Mouse (Mus musculus): ENCODE measurements around the gene Tubgcp2. TPM values are rescaled to one million over a fixed set of nuclear protein-coding genes. Genes with fewer than 3 reads are reported as not detected.

Tubgcp2 gene
- total and polyA plus RNA-seq, 3 experiments = 42.5 to 50.4 (median 46.7) TPM

- no peak for DNase-seq (ENCODE audit: extremely low read depth)
- H3K36me3 ChIP-seq (replicated peaks in 1 of 2; ENCODE audit: control insufficient read depth in 1 of 2, insufficient read depth in 1 of 2, low read length in 1 of 2) = peaks cover 17 to 33% of the 10 kb centered on the region in 2 experiments
- in situ Hi-C loops (cut with MboI; ENCODE audit: low pct_ligation_motif_present, low pct_unique_long_range_greater_than_20kb, low sequenced_read_pairs) (no loop called here), dilution Hi-C loops (cut with MboI; ENCODE audit: extremely low pct_ligation_motif_present, extremely low pct_unique_long_range_greater_than_20kb, low sequenced_read_pairs) (no loop called here)
- H3K4me1 ChIP-seq (ENCODE audit: control insufficient read depth in 1 of 2, insufficient read depth in 2 of 2) = peaks cover 0 to 3% of the 10 kb centered on the region in 2 experiments; a peak in 2 of 4 replicates
- no peak overlapping the region for H3K4me2 ChIP-seq (ENCODE audit: insufficient read depth, low read depth, poor library complexity, severe bottlenecking)
- H3K79me2 ChIP-seq (replicated peaks; ENCODE audit: control insufficient read depth, extremely low read depth, insufficient read depth, poor library complexity, severe bottlenecking) = no peaks in the 10 kb centered on the region; the same call in 1 of the 2 replicates
- no peak overlapping the region for H3K27ac ChIP-seq (ENCODE audit: insufficient read depth, low read depth)
- no peak for TF ChIP-seq KAT2A (IDR thresholded peaks at IDR 0.05; ENCODE audit: insufficient replicate concordance, low read length)
- no peak for TF ChIP-seq UBTF (IDR thresholded peaks at IDR 0.05; ENCODE audit: low read depth, low read length)
- no peak for TF ChIP-seq GABPA (IDR thresholded peaks at IDR 0.05; ENCODE audit: insufficient replicate concordance, low read depth, low read length)
- TF ChIP-seq NRF1 (IDR thresholded peaks at IDR 0.05; ENCODE audit: low read depth, low read length) = no peak
- TF ChIP-seq PAX5 (IDR thresholded peaks at IDR 0.05; ENCODE audit: low read length) = no peak
- TF ChIP-seq JUND (conservative IDR thresholded peaks at IDR 0.05; ENCODE audit: low read depth, low read length) = no peak
- no peak for TF ChIP-seq CTCF (conservative IDR thresholded peaks at IDR 0.05 in 1 of 2, IDR thresholded peaks at IDR 0.05 in 1 of 2; ENCODE audit: low read depth in 2 of 2, low read length in 2 of 2)
- TF ChIP-seq SIN3A (IDR thresholded peaks at IDR 0.05; ENCODE audit: low read length) = no peak
- TF ChIP-seq E2F4 (IDR thresholded peaks at IDR 0.05; ENCODE audit: insufficient replicate concordance, low read depth, low read length) = no peak
- TF ChIP-seq NELFE (IDR thresholded peaks at IDR 0.05; ENCODE audit: low read depth, low read length) = no peak
- no peak for TF ChIP-seq MAFK (IDR thresholded peaks at IDR 0.05; ENCODE audit: insufficient replicate concordance, low read length)
- TF ChIP-seq RCOR1 (conservative IDR thresholded peaks at IDR 0.05; ENCODE audit: low read depth, low read length) = no peak
- TF ChIP-seq TCF12 (IDR thresholded peaks at IDR 0.05; ENCODE audit: low read depth, low read length) = no peak
- no peak for TF ChIP-seq POLR2A (IDR thresholded peaks at IDR 0.05; ENCODE audit: low read depth, low read length)
- TF ChIP-seq CHD2 (IDR thresholded peaks at IDR 0.05; ENCODE audit: low read length) = no peak
- no peak overlapping the region for H3K4me3 ChIP-seq (replicated peaks in 1 of 3; ENCODE audit: low read depth in 2 of 3, low read length in 2 of 3, poor library complexity in 1 of 3)
- H3K9ac ChIP-seq (ENCODE audit: insufficient read depth, low read depth) = no peak overlapping the region
- H3K27me3 ChIP-seq (replicated peaks) = no peaks in the 10 kb centered on the region
- peaks cover 2% of the 10 kb centered on the region for H3K9me3 ChIP-seq (replicated peaks; ENCODE audit: low read length)
These were observed 6.3 kb upstream of the Tubgcp2 start for GRCm38 (mm10) chr7:140042728-140043127.

DNA sequence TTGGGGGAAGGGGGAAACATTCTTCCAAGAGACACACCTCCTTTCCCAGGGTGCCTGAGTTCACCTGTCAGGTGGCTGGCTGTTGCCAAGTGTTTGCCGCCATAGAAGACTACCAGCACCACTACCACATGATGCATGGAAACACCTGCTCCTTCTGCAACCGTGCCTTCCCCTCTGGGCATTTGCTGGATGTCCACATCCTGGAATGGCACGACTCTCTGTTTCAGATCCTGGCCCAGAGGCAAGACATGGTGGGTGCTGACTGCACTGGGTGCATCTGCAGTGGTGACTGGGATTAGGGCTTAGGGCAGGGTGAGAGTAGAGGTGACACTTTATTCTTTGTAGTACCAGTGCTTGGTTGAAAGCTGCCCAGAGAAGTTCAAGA lies 694 bp upstream of the Tubgcp2 start:
- no peaks in the 10 kb centered on the region for H3K27me3 ChIP-seq (replicated peaks)
- DNase-seq (ENCODE audit: extremely low read depth) = no peak
- no peaks in the 10 kb centered on the region for H3K9me3 ChIP-seq (replicated peaks; ENCODE audit: low read length)
- dilution Hi-C loops (cut with MboI; ENCODE audit: extremely low pct_ligation_motif_present, extremely low pct_unique_long_range_greater_than_20kb, low sequenced_read_pairs) (no loop called here), in situ Hi-C loops (cut with MboI; ENCODE audit: low pct_ligation_motif_present, low pct_unique_long_range_greater_than_20kb, low sequenced_read_pairs) (no loop called here)
- peaks cover 12 to 31% of the 10 kb centered on the region in 2 experiments for H3K4me1 ChIP-seq (ENCODE audit: control insufficient read depth in 1 of 2, insufficient read depth in 2 of 2)
- H3K27ac ChIP-seq (ENCODE audit: insufficient read depth, low read depth) = no peak overlapping the region
- H3K9ac ChIP-seq (ENCODE audit: insufficient read depth, low read depth) = peak overlapping the region; percentile 6; the same call in 1 of the 2 replicates
- H3K4me2 ChIP-seq (ENCODE audit: insufficient read depth, low read depth, poor library complexity, severe bottlenecking) = peak overlapping the region; percentile 69
- H3K4me3 ChIP-seq (replicated peaks in 1 of 3; ENCODE audit: low read depth in 2 of 3, low read length in 2 of 3, poor library complexity in 1 of 3) = peak overlapping the region; percentile 94 to 96 (median 94)
- peaks cover 27 to 64% of the 10 kb centered on the region in 2 experiments for H3K36me3 ChIP-seq (replicated peaks in 1 of 2; ENCODE audit: control insufficient read depth in 1 of 2, insufficient read depth in 1 of 2, low read length in 1 of 2)
- peaks cover 19% of the 10 kb centered on the region for H3K79me2 ChIP-seq (replicated peaks; ENCODE audit: control insufficient read depth, extremely low read depth, insufficient read depth, poor library complexity, severe bottlenecking)
- TF ChIP-seq SIN3A (IDR thresholded peaks at IDR 0.05; ENCODE audit: low read length) = no peak
- no peak for TF ChIP-seq PAX5 (IDR thresholded peaks at IDR 0.05; ENCODE audit: low read length)
- no peak for TF ChIP-seq ETS1 (conservative IDR thresholded peaks at IDR 0.05; ENCODE audit: low read depth, low read length)
- no peak for TF ChIP-seq ZKSCAN1 (IDR thresholded peaks at IDR 0.05; ENCODE audit: borderline replicate concordance, low read depth, low read length)
- TF ChIP-seq MAZ (IDR thresholded peaks at IDR 0.05; ENCODE audit: low read depth, low read length) = no peak
- TF ChIP-seq ZC3H11A (IDR thresholded peaks at IDR 0.05; ENCODE audit: low read depth, low read length) = no peak
- TF ChIP-seq RCOR1 (conservative IDR thresholded peaks at IDR 0.05; ENCODE audit: low read depth, low read length) = no peak
- TF ChIP-seq JUND (conservative IDR thresholded peaks at IDR 0.05; ENCODE audit: low read depth, low read length) = no peak
- no peak for TF ChIP-seq CHD2 (IDR thresholded peaks at IDR 0.05; ENCODE audit: low read length)
- TF ChIP-seq TBP (conservative IDR thresholded peaks at IDR 0.05; ENCODE audit: low read depth, low read length) = no peak
- no peak for TF ChIP-seq NRF1 (IDR thresholded peaks at IDR 0.05; ENCODE audit: low read depth, low read length)
- no peak for TF ChIP-seq CHD1 (IDR thresholded peaks at IDR 0.05; ENCODE audit: low read depth, low read length)
- TF ChIP-seq MXI1 (IDR thresholded peaks at IDR 0.05; ENCODE audit: low read depth, low read length) = no peak
- no peak for TF ChIP-seq POLR2A (IDR thresholded peaks at IDR 0.05; ENCODE audit: low read depth, low read length)
- no peak for TF ChIP-seq SMC3 (IDR thresholded peaks at IDR 0.05; ENCODE audit: low read depth, low read length)
- no peak for TF ChIP-seq IRF4 (IDR thresholded peaks at IDR 0.05; ENCODE audit: low read depth, low read length)
- no peak for TF ChIP-seq E2F4 (IDR thresholded peaks at IDR 0.05; ENCODE audit: insufficient replicate concordance, low read depth, low read length)
- no peak for TF ChIP-seq BHLHE40 (IDR thresholded peaks at IDR 0.05; ENCODE audit: low read depth, low read length)
- TF ChIP-seq GABPA (IDR thresholded peaks at IDR 0.05; ENCODE audit: insufficient replicate concordance, low read depth, low read length) = no peak
- no peak for TF ChIP-seq NELFE (IDR thresholded peaks at IDR 0.05; ENCODE audit: low read depth, low read length)

Measured in CH12.LX (cell line).